Mouse (Mus musculus): ENCODE measurements at regions not wholly inside any gene's neighbourhood (a gene's known extent, or its start where the extent isn't known, plus 50 kb on each side); places are given as distances from the start of the nearest gene placed in this dataset.

DNA sequence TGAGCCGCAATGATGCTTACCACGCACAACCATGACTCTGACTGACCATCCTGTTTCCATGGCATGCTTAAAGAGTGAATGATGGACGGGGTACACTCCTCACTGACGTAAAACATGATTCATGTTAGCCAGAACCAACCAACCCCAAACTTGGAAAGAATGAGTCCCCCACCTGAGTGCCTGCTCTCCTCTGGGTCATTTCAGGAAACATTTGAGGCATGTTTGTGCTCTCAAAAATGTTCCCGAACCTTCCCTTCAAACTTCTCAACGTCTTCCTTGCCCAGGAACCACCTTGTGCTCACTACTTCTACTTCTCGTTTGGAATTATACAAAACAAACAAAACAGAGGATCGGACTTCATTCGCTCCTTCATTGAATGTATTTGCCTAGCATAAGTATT lies 95.7 kb downstream of the Tmco5 start:
- TF ChIP-seq POLR2A (IDR thresholded peaks at IDR 0.05; ENCODE audit: control insufficient read depth, low read depth, low read length) (no peak), CTCF (IDR thresholded peaks at IDR 0.05; ENCODE audit: control insufficient read depth, insufficient read depth, insufficient replicate concordance, low read depth, low read length) (no peak)
